22 mouse cellular contexts compared by ENCODE assay signal in genomic region chr7:114743022-114743780, GRCm38 (mm10). TPM values are rescaled to one million over a fixed set of nuclear protein-coding genes. Genes with fewer than 3 reads are reported as not detected.
DNase-seq lines count a peak whose midpoint lies in the region; ATAC-seq and TF ChIP-seq lines count a peak whose summit lies in the region.
"Had no signal": no experiment of that assay in that cellular context is flagged by ENCODE, and none has a peak within 500 bp of the region (broad histone marks: within the 10 kb centered on the region; RNA-seq: fewer than 3 reads in every experiment).

Gene Insc (plus strand): TSS chr7:114743694.

- ATAC-seq in intestine, embryonic 14.5 days (replicated peaks; ENCODE audit: low FRiP score, low TSS enrichment, low read depth): no peak
- no peak for ATAC-seq in intestine, postnatal 0 days
- ATAC-seq in intestine, embryonic 15.5 days: peak; percentile 66
- ATAC-seq in stomach, embryonic 14.5 days (ENCODE audit: insufficient number of reproducible peaks, insufficient read depth, low FRiP score, low read depth): no peak
- ATAC-seq: forebrain, embryonic 13.5 days had no signal

- H3K4me2 ChIP-seq in intestine, embryonic 14.5 days (ENCODE audit: low read length): peak within 1 kb of the TSS; percentile 18
- no peak within 1 kb of the TSS for H3K4me2 ChIP-seq in intestine, postnatal 0 days (replicated peaks; ENCODE audit: low read depth)
- H3K4me2 ChIP-seq in intestine, embryonic 15.5 days (replicated peaks): 0 out of 2 replicates have a peak within 1 kb of the TSS, but pooled peaks have one; percentile 17
- H3K4me2 ChIP-seq in stomach, embryonic 14.5 days (replicated peaks; ENCODE audit: low read depth, low read length): 0 out of 2 replicates have a peak within 1 kb of the TSS, but pooled peaks have one; percentile 5
- H3K4me2 ChIP-seq: forebrain, embryonic 13.5 days; heart, embryonic 15.5 days; midbrain, embryonic 12.5 days had no signal

- WGBS in intestine, embryonic 14.5 days: 65% methylated on average over 5 of the region's 5 CpGs
- WGBS in intestine, postnatal 0 days: 67% methylated on average over 5 of the region's 5 CpGs
- WGBS in intestine, embryonic 15.5 days: 70% methylated on average over 5 of the region's 5 CpGs
- WGBS in stomach, embryonic 14.5 days: 62% methylated on average over 5 of the region's 5 CpGs

- no peak for DNase-seq in intestine, embryonic 14.5 days (ENCODE audit: low spot score)
- DNase-seq in ZHBTc4 (ENCODE audit: low read depth, low spot score): peak; percentile 30
- DNase-seq in urinary bladder, adult 18-20 months (ENCODE audit: low spot score in 2 of 2): no peak
- no peak for DNase-seq in urinary bladder, postnatal 4 days (ENCODE audit: low spot score in 2 of 2)
- DNase-seq: B cell, adult 2 months; cerebellum, postnatal 14 days; gastrocnemius, postnatal 10 days; heart, postnatal 4 days; kidney, adult 18-20 months; lung, postnatal 10 days; right cerebral cortex, postnatal 25 days; thymus, postnatal 25 days had no signal

- no peak within 1 kb of the TSS for H3K9ac ChIP-seq in intestine, embryonic 14.5 days (ENCODE audit: low read length)
- no peak within 1 kb of the TSS for H3K9ac ChIP-seq in intestine, postnatal 0 days (ENCODE audit: low read depth, low read length)
- H3K9ac ChIP-seq in intestine, embryonic 15.5 days: no peak within 1 kb of the TSS
- H3K9ac ChIP-seq in stomach, embryonic 14.5 days (replicated peaks; ENCODE audit: low read depth, low read length): no peak within 1 kb of the TSS
- H3K9ac ChIP-seq: forebrain, embryonic 13.5 days; heart, embryonic 15.5 days; hindbrain, embryonic 15.5 days; limb, embryonic 13.5 days; midbrain, embryonic 12.5 days had no signal

- no peaks in the 10 kb centered on the region for H3K9me3 ChIP-seq in intestine, embryonic 14.5 days (ENCODE audit: control insufficient read depth, low read length)
- no peaks in the 10 kb centered on the region for H3K9me3 ChIP-seq in intestine, postnatal 0 days (ENCODE audit: control insufficient read depth)
- no peaks in the 10 kb centered on the region for H3K9me3 ChIP-seq in intestine, embryonic 15.5 days
- H3K9me3 ChIP-seq in stomach, embryonic 14.5 days (ENCODE audit: control insufficient read depth, low read depth, low read length): no peaks in the 10 kb centered on the region
- H3K9me3 ChIP-seq: forebrain, embryonic 13.5 days; heart, embryonic 15.5 days; hindbrain, embryonic 15.5 days; limb, embryonic 13.5 days; midbrain, embryonic 12.5 days had no signal

- no peaks in the 10 kb centered on the region for H3K27me3 ChIP-seq in intestine, embryonic 14.5 days (replicated peaks; ENCODE audit: control insufficient read depth, insufficient read depth, low read length)
- no peaks in the 10 kb centered on the region for H3K27me3 ChIP-seq in intestine, postnatal 0 days (replicated peaks; ENCODE audit: control insufficient read depth, insufficient read depth, low read length)
- no peaks in the 10 kb centered on the region for H3K27me3 ChIP-seq in intestine, embryonic 15.5 days (replicated peaks)
- no peaks in the 10 kb centered on the region for H3K27me3 ChIP-seq in stomach, embryonic 14.5 days (ENCODE audit: control insufficient read depth, insufficient read depth, low read length)

- H3K4me3 ChIP-seq in intestine, embryonic 14.5 days (ENCODE audit: low read depth, low read length): no peak within 1 kb of the TSS
- H3K4me3 ChIP-seq in intestine, postnatal 0 days (ENCODE audit: low read depth, low read length): no peak within 1 kb of the TSS
- peak within 1 kb of the TSS; percentile 14 for H3K4me3 ChIP-seq in intestine, embryonic 15.5 days (replicated peaks)
- H3K4me3 ChIP-seq in stomach, embryonic 14.5 days (ENCODE audit: low read depth, low read length): no peak within 1 kb of the TSS
- H3K4me3 ChIP-seq: erythroblast, embryonic 14.5 days; forebrain, embryonic 13.5 days; heart, embryonic 15.5 days; hindbrain, embryonic 15.5 days; limb, embryonic 13.5 days; midbrain, embryonic 12.5 days had no signal

- H3K36me3 ChIP-seq in intestine, embryonic 14.5 days (ENCODE audit: control insufficient read depth, insufficient read depth, low read length): no peaks in the 10 kb centered on the region
- no peaks in the 10 kb centered on the region for H3K36me3 ChIP-seq in intestine, postnatal 0 days (ENCODE audit: control insufficient read depth, insufficient read depth)
- H3K36me3 ChIP-seq in intestine, embryonic 15.5 days: no peaks in the 10 kb centered on the region
- H3K36me3 ChIP-seq in stomach, embryonic 14.5 days (ENCODE audit: control insufficient read depth, insufficient read depth, low read length): no peaks in the 10 kb centered on the region
- H3K36me3 ChIP-seq: heart, embryonic 15.5 days; hindbrain, embryonic 15.5 days; limb, embryonic 13.5 days; midbrain, embryonic 12.5 days had no signal

- TF ChIP-seq CTCF in intestine, postnatal 0 days (IDR thresholded peaks at IDR 0.05; ENCODE audit: low read depth): no peak

- peaks cover 3% of the 10 kb centered on the region; the same call in 1 of the 2 replicates for H3K4me1 ChIP-seq in intestine, embryonic 14.5 days (replicated peaks; ENCODE audit: control insufficient read depth, insufficient read depth, low read length)
- H3K4me1 ChIP-seq in intestine, postnatal 0 days (replicated peaks; ENCODE audit: control insufficient read depth, insufficient read depth, low read length): 0 out of 2 replicates have a peak, but pooled peaks cover 4% of the 10 kb centered on the region
- peaks cover 4% of the 10 kb centered on the region; the same call in 1 of the 2 replicates for H3K4me1 ChIP-seq in intestine, embryonic 15.5 days (replicated peaks)
- peaks cover 14% of the 10 kb centered on the region; the same call in 1 of the 2 replicates for H3K4me1 ChIP-seq in stomach, embryonic 14.5 days (ENCODE audit: control insufficient read depth, insufficient read depth, low read length)

- H3K27ac ChIP-seq in intestine, embryonic 14.5 days (ENCODE audit: low read depth): peak within 1 kb of the TSS; percentile 72; the same call in 1 of the 2 replicates
- no peak within 1 kb of the TSS for H3K27ac ChIP-seq in intestine, postnatal 0 days (ENCODE audit: low read depth, low read length)
- H3K27ac ChIP-seq in intestine, embryonic 15.5 days: peak within 1 kb of the TSS; percentile 78
- peak within 1 kb of the TSS; percentile 69 for H3K27ac ChIP-seq in stomach, embryonic 14.5 days (ENCODE audit: low read length)
- H3K27ac ChIP-seq: forebrain, embryonic 13.5 days; heart, embryonic 15.5 days; hindbrain, embryonic 15.5 days; kidney, postnatal 0 days; limb, embryonic 13.5 days; midbrain, embryonic 12.5 days had no signal

RNA-seq across cellular contexts. Expression of gene Insc, which starts in this region (rescaled TPM):
- 20.8 and 22.0 TPM in 2 replicates for polyA plus RNA-seq in intestine, embryonic 14.5 days (2014; fragmentation: Nextera tagmentation; extraction: Ambion mirVana)
- 8.3 and 9.9 TPM in 2 replicates for polyA plus RNA-seq in intestine, postnatal 0 days (2015; fragmentation: Nextera tagmentation; extraction: Ambion mirVana)
- polyA plus RNA-seq in intestine, embryonic 15.5 days (2015; fragmentation: Nextera tagmentation; extraction: Ambion mirVana): 19.7 and 20.2 TPM in 2 replicates
- 18.1 and 23.2 TPM in 2 replicates for polyA plus RNA-seq in stomach, embryonic 14.5 days (2014; fragmentation: Nextera tagmentation; extraction: Ambion mirVana)
